Mouse (Mus musculus): ENCODE data around the gene Glis1. TPM values are rescaled to one million over a fixed set of nuclear protein-coding genes. Genes with fewer than 3 reads are reported as not detected.

The Glis1 gene
- polyA plus RNA-seq, 1 experiment from 2014 or later: 0.31 TPM

DNA sequence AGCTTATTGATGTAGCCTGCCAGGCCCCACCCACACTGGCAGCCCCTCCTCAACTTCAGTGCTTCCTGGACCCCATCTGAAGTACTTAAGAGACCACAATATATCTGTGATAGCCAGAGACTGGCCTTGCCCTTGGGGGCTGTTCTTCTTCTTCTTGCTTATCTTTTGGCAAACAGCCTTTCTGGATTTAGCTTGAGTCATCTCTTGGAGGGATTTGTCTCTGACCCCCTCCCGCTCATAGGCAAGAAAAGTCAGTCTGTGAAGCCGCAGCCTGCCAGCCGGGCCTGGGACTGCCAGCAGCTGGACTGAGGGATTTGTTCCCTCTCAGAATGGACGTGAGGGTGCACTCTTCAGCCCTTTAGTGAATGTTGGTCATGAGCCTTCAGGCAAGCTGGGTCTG lies 107.4 kb downstream of the Glis1 start:
- WGBS: 42% methylated on average over 4 of the region's 4 CpGs
- H3K4me3 ChIP-seq (ENCODE audit: control insufficient read depth in 1 of 2, insufficient read depth in 1 of 2, low read depth in 1 of 2, low read length in 2 of 2): no peak overlapping the region

DNA sequence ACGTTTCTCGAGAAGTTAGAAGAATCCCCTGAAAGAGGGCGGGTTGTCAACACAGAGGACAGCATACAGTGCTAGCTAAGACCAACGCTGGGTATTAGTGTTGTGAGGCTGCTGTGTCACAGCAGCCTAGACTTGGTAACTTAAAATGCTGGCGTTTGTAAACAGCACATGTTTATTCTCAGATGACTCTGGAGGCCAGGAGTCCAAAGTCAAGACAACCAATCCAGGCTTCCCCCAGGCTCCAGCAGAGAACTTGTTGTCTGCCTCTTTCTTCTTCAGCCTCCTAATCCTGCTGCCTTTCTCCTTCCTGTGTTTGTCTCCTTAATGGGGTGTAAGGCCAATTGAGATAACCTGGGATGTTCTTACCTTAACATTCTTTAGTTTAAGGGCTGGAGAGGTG lies 110.5 kb downstream of the Glis1 start:
- ATAC-seq (ENCODE audit: insufficient number of reproducible peaks, insufficient read depth, low FRiP score, low read depth): no peak
- WGBS: 64% methylated on average over 5 of the region's 5 CpGs
- no peaks in the 10 kb centered on the region for H3K27me3 ChIP-seq (ENCODE audit: control insufficient read depth, insufficient read depth, low read length)
- H3K4me3 ChIP-seq (ENCODE audit: control insufficient read depth in 1 of 2, insufficient read depth in 1 of 2, low read depth in 1 of 2, low read length in 2 of 2): no peak overlapping the region
- no peaks in the 10 kb centered on the region for H3K36me3 ChIP-seq (ENCODE audit: control insufficient read depth, insufficient read depth, low read length)
- H3K4me1 ChIP-seq (ENCODE audit: control insufficient read depth in 2 of 2, insufficient read depth in 2 of 2, low read length in 2 of 2): no peaks in the 10 kb centered on the region
- no peak overlapping the region for H3K9ac ChIP-seq (ENCODE audit: low read length)
- no peaks in the 10 kb centered on the region for H3K9me3 ChIP-seq (ENCODE audit: control insufficient read depth, low read length)
- H3K4me2 ChIP-seq (ENCODE audit: low read length): no peak overlapping the region
- no peak overlapping the region for H3K27ac ChIP-seq (replicated peaks in 1 of 2; ENCODE audit: control insufficient read depth in 1 of 2, insufficient read depth in 1 of 2, low read depth in 2 of 2, low read length in 2 of 2)

More for the DNA sequence above, 107.4 kb downstream of the Glis1 start:
- no peak overlapping the region for H3K9ac ChIP-seq (ENCODE audit: low read length)
- no peak overlapping the region for H3K4me2 ChIP-seq (ENCODE audit: low read length)
- no peaks in the 10 kb centered on the region for H3K9me3 ChIP-seq (ENCODE audit: control insufficient read depth, low read length)
- no peak overlapping the region for H3K27ac ChIP-seq (replicated peaks in 1 of 2; ENCODE audit: control insufficient read depth in 1 of 2, insufficient read depth in 1 of 2, low read depth in 2 of 2, low read length in 2 of 2)
- H3K36me3 ChIP-seq (ENCODE audit: control insufficient read depth, insufficient read depth, low read length): no peaks in the 10 kb centered on the region
- no peak for ATAC-seq (ENCODE audit: insufficient number of reproducible peaks, insufficient read depth, low FRiP score, low read depth)
- H3K27me3 ChIP-seq (ENCODE audit: control insufficient read depth, insufficient read depth, low read length): no peaks in the 10 kb centered on the region
- no peaks in the 10 kb centered on the region; a peak in 1 of 4 replicates for H3K4me1 ChIP-seq (ENCODE audit: control insufficient read depth in 2 of 2, insufficient read depth in 2 of 2, low read length in 2 of 2)

DNA sequence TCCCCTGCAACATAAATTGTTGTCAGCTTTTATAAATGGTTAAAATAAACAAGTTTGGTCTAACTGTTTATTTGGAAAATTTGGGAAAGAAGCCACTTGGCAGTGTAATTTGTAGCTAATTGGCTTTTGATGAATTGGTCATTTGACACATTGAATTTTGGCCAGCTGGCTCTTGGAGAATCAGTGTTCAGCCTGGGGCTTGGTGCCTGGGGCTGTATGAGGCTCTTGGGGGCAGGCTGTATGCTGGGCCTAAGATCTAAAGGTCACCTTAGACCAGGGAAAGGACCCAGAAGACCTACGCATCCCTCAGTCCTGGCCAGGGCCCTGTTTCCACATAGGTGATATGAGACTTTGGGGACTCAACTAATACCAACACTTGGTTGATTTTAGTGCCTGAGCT lies 111.3 kb downstream of the Glis1 start:
- no peak overlapping the region for H3K27ac ChIP-seq (replicated peaks in 1 of 2; ENCODE audit: control insufficient read depth in 1 of 2, insufficient read depth in 1 of 2, low read depth in 2 of 2, low read length in 2 of 2)
- no peaks in the 10 kb centered on the region for H3K36me3 ChIP-seq (ENCODE audit: control insufficient read depth, insufficient read depth, low read length)
- ATAC-seq (ENCODE audit: insufficient number of reproducible peaks, insufficient read depth, low FRiP score, low read depth): no peak
- 94% methylated on average over 1 of the region's 1 CpGs for WGBS
- no peak overlapping the region for H3K9ac ChIP-seq (ENCODE audit: low read length)
- H3K27me3 ChIP-seq (ENCODE audit: control insufficient read depth, insufficient read depth, low read length): no peaks in the 10 kb centered on the region
- H3K4me1 ChIP-seq (ENCODE audit: control insufficient read depth in 2 of 2, insufficient read depth in 2 of 2, low read length in 2 of 2): peaks cover 2 to 5% of the 10 kb centered on the region in 2 experiments; a peak in 1 of 4 replicates
- no peak overlapping the region for H3K4me3 ChIP-seq (ENCODE audit: control insufficient read depth in 1 of 2, insufficient read depth in 1 of 2, low read depth in 1 of 2, low read length in 2 of 2)
- H3K4me2 ChIP-seq (ENCODE audit: low read length): no peak overlapping the region
- H3K9me3 ChIP-seq (ENCODE audit: control insufficient read depth, low read length): no peaks in the 10 kb centered on the region

DNA sequence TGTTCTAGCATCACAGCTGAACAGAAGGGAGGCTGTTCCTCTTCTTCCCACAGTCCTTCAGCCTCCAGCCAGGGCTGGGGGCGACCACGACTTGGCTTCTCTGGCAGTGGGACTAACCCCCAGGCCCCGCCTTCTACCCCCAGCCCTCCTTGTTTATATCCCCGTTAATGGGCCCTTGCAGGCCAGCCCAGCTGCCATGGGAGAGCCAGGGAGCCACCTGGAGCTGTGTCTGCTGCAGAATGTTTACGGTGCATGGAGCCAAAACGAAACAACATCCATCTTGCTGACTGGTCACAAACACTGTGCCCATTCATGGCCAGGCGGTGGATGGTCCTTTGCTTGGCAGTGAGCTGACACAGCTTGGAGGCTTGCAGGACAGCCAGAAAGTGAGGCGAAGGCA lies 112.1 kb downstream of the Glis1 start:
- Histone ChIP-seq H3K27ac (replicated peaks in 1 of 2; ENCODE audit: control insufficient read depth in 1 of 2, insufficient read depth in 1 of 2, low read depth in 2 of 2, low read length in 2 of 2) (no peak overlapping the region), H3K9me3 (ENCODE audit: control insufficient read depth, low read length) (no peaks in the 10 kb centered on the region), H3K36me3 (ENCODE audit: control insufficient read depth, insufficient read depth, low read length) (no peaks in the 10 kb centered on the region), H3K9ac (ENCODE audit: low read length) (no peak overlapping the region), H3K4me1 (ENCODE audit: control insufficient read depth in 2 of 2, insufficient read depth in 2 of 2, low read length in 2 of 2) (peaks cover 2 to 5% of the 10 kb centered on the region in 2 experiments; a peak in 1 of 4 replicates), H3K27me3 (ENCODE audit: control insufficient read depth, insufficient read depth, low read length) (no peaks in the 10 kb centered on the region), H3K4me3 (ENCODE audit: control insufficient read depth in 1 of 2, insufficient read depth in 1 of 2, low read depth in 1 of 2, low read length in 2 of 2) (no peak overlapping the region), H3K4me2 (ENCODE audit: low read length) (no peak overlapping the region)
- no peak for ATAC-seq (ENCODE audit: insufficient number of reproducible peaks, insufficient read depth, low FRiP score, low read depth)
- WGBS: 69% methylated on average over 8 of the region's 8 CpGs

DNA sequence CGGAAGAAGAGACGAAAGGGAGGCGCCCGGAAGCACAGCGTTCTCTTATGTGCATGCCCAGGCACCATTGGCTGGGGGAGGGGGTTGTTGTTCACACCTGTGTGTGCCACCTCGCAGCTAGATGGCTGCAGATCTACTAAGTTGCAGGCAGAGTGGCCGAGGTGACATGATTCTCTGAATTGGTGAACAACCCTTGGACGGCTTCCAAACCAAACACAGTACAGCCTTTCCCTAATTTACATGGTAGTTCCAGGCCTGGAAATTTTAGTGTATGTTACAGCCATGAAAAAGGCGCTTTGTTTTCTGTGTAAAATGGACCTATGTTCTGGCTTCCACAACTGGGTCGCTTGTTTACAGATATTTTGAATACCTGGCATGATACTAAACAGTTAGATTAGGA lies 115.7 kb downstream of the Glis1 start:
- Histone ChIP-seq H3K27me3 (ENCODE audit: control insufficient read depth, insufficient read depth, low read length) (no peaks in the 10 kb centered on the region), H3K27ac (replicated peaks in 1 of 2; ENCODE audit: control insufficient read depth in 1 of 2, insufficient read depth in 1 of 2, low read depth in 2 of 2, low read length in 2 of 2) (no peak overlapping the region), H3K9ac (ENCODE audit: low read length) (no peak overlapping the region), H3K4me2 (ENCODE audit: low read length) (no peak overlapping the region), H3K4me3 (ENCODE audit: control insufficient read depth in 1 of 2, insufficient read depth in 1 of 2, low read depth in 1 of 2, low read length in 2 of 2) (no peak overlapping the region), H3K9me3 (ENCODE audit: control insufficient read depth, low read length) (no peaks in the 10 kb centered on the region), H3K4me1 (ENCODE audit: control insufficient read depth in 2 of 2, insufficient read depth in 2 of 2, low read length in 2 of 2) (peaks cover 8 to 11% of the 10 kb centered on the region in 2 experiments), H3K36me3 (ENCODE audit: control insufficient read depth, insufficient read depth, low read length) (no peaks in the 10 kb centered on the region)
- no peak for ATAC-seq (ENCODE audit: insufficient number of reproducible peaks, insufficient read depth, low FRiP score, low read depth)
- WGBS: 80% methylated on average over 10 of the region's 10 CpGs

DNA sequence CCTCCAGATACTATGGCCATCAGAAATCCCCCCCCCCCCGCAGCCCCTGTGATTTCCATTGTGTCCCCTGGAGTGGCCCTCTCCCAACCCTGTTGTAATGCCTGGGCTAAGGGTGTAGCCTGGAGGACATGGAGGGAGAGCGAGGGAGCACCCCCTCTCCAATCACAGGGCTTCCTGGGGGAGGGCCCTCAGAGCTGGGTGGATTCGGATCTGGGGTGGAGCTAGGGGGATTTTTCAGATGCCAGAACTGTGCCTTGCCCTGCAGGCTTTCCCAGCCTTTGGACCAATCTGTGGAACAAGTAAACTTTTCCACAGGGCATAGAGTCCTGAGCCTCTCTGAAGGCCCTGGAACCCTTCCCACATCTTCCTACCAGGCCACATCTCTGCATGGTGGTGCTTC lies 116.2 kb downstream of the Glis1 start:
- Histone ChIP-seq H3K9me3 (ENCODE audit: control insufficient read depth, low read length) (no peaks in the 10 kb centered on the region), H3K9ac (ENCODE audit: low read length) (no peak overlapping the region), H3K4me1 (ENCODE audit: control insufficient read depth in 2 of 2, insufficient read depth in 2 of 2, low read length in 2 of 2) (peaks cover 8 to 11% of the 10 kb centered on the region in 2 experiments), H3K4me2 (ENCODE audit: low read length) (no peak overlapping the region), H3K36me3 (ENCODE audit: control insufficient read depth, insufficient read depth, low read length) (no peaks in the 10 kb centered on the region), H3K4me3 (ENCODE audit: control insufficient read depth in 1 of 2, insufficient read depth in 1 of 2, low read depth in 1 of 2, low read length in 2 of 2) (no peak overlapping the region), H3K27ac (replicated peaks in 1 of 2; ENCODE audit: control insufficient read depth in 1 of 2, insufficient read depth in 1 of 2, low read depth in 2 of 2, low read length in 2 of 2) (no peak overlapping the region), H3K27me3 (ENCODE audit: control insufficient read depth, insufficient read depth, low read length) (no peaks in the 10 kb centered on the region)
- no peak for ATAC-seq (ENCODE audit: insufficient number of reproducible peaks, insufficient read depth, low FRiP score, low read depth)
- 60% methylated on average over 3 of the region's 3 CpGs for WGBS

DNA sequence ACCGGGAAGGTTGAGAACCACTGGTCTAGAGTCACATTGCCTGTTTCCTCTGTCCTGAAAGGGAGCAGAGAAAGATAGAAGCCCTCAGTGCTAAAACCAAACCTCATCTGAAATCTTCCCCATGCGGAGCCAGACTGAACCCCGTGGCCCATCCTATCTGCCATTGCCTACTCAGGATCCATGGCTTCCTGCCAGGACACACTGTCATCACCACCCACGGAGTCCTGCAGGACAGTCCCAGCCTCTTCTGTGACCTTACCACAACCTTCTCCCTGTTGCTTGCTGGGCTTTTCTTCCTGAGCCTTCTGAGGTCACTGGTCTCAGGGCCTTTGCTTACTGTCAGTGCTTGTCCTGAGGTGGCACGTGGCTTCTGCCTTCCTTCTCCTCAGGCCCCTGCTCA lies 118.3 kb downstream of the Glis1 start:
- Histone ChIP-seq H3K9ac (ENCODE audit: low read length) (no peak overlapping the region), H3K36me3 (ENCODE audit: control insufficient read depth, insufficient read depth, low read length) (no peaks in the 10 kb centered on the region), H3K9me3 (ENCODE audit: control insufficient read depth, low read length) (no peaks in the 10 kb centered on the region), H3K4me3 (ENCODE audit: control insufficient read depth in 1 of 2, insufficient read depth in 1 of 2, low read depth in 1 of 2, low read length in 2 of 2) (no peak overlapping the region), H3K27me3 (ENCODE audit: control insufficient read depth, insufficient read depth, low read length) (no peaks in the 10 kb centered on the region), H3K4me1 (ENCODE audit: control insufficient read depth in 2 of 2, insufficient read depth in 2 of 2, low read length in 2 of 2) (peaks cover 8 to 11% of the 10 kb centered on the region in 2 experiments), H3K27ac (replicated peaks in 1 of 2; ENCODE audit: control insufficient read depth in 1 of 2, insufficient read depth in 1 of 2, low read depth in 2 of 2, low read length in 2 of 2) (no peak overlapping the region), H3K4me2 (ENCODE audit: low read length) (no peak overlapping the region)
- ATAC-seq (ENCODE audit: insufficient number of reproducible peaks, insufficient read depth, low FRiP score, low read depth): peak; percentile 31; the same call in 1 of the 2 replicates
- WGBS: 21% methylated on average over 5 of the region's 5 CpGs

DNA sequence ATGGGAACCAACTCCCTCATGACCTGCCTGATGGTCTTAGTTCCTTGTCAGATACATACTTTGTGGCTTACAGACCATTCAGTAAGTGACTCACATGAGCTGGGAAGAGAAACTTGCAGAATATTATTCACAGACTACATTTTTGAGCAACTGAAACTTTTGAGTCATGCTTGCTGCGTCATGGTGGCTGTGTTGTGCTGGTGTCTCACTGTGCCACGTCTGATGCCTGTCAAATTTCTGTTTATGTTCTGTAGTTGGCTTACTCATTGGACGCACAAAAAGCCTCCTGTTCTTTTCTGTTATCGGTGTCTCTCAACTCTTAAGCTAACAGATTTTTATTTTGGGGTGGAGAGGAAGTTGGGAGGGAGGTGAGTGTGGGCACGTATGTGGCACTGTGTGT lies 119.4 kb downstream of the Glis1 start:
- no peak overlapping the region for H3K27ac ChIP-seq (replicated peaks in 1 of 2; ENCODE audit: control insufficient read depth in 1 of 2, insufficient read depth in 1 of 2, low read depth in 2 of 2, low read length in 2 of 2)
- no peaks in the 10 kb centered on the region for H3K27me3 ChIP-seq (ENCODE audit: control insufficient read depth, insufficient read depth, low read length)
- no peak overlapping the region for H3K9ac ChIP-seq (ENCODE audit: low read length)
- no peaks in the 10 kb centered on the region for H3K36me3 ChIP-seq (ENCODE audit: control insufficient read depth, insufficient read depth, low read length)
- no peak overlapping the region for H3K4me2 ChIP-seq (ENCODE audit: low read length)
- ATAC-seq (ENCODE audit: insufficient number of reproducible peaks, insufficient read depth, low FRiP score, low read depth): no peak
- WGBS: 75% methylated on average over 5 of the region's 5 CpGs
- H3K9me3 ChIP-seq (ENCODE audit: control insufficient read depth, low read length): no peaks in the 10 kb centered on the region
- peaks cover 8 to 11% of the 10 kb centered on the region in 2 experiments for H3K4me1 ChIP-seq (ENCODE audit: control insufficient read depth in 2 of 2, insufficient read depth in 2 of 2, low read length in 2 of 2)
- H3K4me3 ChIP-seq (ENCODE audit: control insufficient read depth in 1 of 2, insufficient read depth in 1 of 2, low read depth in 1 of 2, low read length in 2 of 2): no peak overlapping the region

Data from heart, embryonic 14.5 days (tissue).